Mouse (Mus musculus): ENCODE measurements around the gene Dynlt1b. TPM values are rescaled to one million over a fixed set of nuclear protein-coding genes. Genes with fewer than 3 reads are reported as not detected.
A peak's percentile ranks its signal among the peaks of the same experiment; 100 is the strongest.
"Not testable (repeated sequence)": the region's sequence is repeated elsewhere in the genome, so short reads cannot be mapped to it uniquely, and the experiment has no call there.

Gene Dynlt1b
- total RNA-seq, 2 experiments from 2014 or later: 220 to 248 TPM

DNA sequence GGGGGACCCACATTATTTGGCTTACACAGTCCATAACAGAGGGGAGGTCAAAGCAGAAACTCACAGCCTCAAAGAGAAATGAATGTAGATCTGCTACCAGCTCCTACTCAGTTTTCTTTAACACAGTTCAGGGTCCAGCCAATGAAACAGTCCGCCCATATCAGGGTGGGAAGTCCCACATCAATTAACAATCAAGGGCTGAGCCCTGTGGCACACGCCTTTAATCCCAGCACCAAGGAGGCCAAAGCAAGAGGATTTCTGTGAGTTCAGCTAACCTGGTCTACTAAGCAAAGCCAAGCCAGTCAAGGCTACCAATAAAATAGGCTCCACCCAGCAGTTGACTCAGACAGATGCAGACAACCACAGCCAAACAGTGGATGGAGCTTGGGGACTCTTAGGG lies 7.5 kb upstream of the Dynlt1b start:
- DNase-seq (ENCODE audit: low spot score in 2 of 2): not testable (repeated sequence)

DNA sequence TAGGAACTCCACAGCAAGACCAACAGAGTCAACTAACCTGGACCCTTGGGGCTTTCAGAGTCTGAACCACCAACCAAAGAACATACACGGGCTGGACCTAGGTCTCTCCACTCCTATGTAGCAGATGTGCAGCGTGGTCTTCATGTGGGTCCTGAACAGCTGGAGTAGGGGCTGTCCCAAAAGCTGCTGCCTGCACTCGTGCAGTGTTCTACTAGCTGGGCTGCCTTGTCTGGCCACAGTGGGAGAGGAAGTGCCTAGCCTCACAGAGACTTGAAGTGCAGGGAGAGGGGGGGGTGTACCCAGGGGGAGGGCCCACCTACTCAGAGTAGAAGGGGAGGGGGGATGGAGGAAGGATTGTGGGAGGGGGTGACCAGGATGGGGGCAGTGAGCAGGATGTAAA lies 7.1 kb upstream of the Dynlt1b start:
- not testable (repeated sequence) for DNase-seq (ENCODE audit: low spot score in 2 of 2)

DNA sequence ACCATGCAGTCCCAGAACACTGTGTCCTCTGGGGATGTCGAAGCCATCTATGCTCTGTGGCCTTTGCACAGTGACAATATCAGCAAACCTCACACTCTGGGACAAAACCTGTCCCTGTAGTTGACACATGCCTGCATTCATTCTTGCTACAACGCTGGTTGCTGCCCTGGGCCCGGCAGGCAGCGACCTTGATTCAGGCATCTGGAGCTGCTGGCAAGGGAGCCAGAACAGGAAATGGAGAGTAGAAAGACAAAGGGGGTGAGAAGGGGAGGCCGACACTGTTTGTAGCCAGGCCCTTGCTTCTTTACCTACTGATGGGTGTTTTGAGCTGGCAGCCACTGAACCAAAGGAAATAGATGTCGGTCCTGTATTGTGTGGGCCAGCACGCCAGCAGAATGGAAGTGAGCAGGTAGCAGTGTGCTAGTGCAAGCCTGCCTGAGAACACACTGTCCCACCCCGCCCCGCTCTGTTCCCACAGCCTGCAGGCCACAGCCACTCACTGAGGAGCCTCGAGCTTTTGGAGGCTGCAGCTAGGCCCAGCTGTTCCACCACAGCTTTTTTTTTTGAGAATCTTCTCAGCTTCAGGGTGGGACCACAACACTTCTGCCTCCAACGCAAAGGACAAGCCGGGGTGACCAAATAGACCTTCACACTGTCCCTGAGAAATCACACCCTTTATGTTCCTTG lies 5.5 kb upstream of the Dynlt1b start:
- DNase-seq (ENCODE audit: low spot score in 2 of 2): not testable (repeated sequence)

DNA sequence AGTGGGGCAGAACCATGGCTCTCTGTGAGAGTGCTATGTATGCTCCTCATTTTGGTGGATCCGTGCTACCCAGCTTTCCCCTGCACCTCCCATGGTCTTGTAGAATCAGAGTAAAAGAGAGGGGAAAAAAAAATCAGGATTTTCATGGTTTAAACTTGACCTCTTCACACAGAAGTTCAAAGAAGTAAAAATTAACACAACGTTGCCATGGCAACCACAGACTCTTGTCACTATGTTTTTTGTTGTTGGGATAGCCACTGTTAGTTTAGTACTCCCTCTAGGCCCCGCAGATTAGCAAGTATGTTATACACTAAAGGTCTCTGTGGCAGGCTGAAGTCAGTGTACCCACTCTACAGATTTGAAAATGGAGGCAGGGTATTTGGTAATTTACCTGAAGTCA lies 4.6 kb upstream of the Dynlt1b start:
- not testable (repeated sequence) for DNase-seq (ENCODE audit: low spot score in 2 of 2)

DNA sequence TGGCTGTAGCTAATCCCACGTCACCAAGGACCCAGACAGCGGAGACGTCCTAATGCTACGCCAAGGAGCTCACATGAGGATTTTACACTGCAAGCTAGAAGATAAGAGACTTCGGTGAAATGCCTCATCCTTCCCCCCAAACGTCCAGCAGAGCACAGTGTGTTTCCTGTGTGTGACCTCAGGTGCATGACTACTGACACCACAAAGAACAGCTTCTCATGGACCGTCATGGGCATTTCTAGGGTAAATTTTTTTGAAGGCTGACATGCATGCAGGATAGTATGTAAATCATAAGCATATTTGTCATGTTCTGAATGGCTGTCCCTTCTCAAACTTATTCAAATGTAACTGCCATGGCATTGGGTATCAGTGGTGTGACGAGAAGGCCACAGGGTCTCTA lies 3.0 kb upstream of the Dynlt1b start:
- not testable (repeated sequence) for DNase-seq (ENCODE audit: low spot score in 2 of 2)

DNA sequence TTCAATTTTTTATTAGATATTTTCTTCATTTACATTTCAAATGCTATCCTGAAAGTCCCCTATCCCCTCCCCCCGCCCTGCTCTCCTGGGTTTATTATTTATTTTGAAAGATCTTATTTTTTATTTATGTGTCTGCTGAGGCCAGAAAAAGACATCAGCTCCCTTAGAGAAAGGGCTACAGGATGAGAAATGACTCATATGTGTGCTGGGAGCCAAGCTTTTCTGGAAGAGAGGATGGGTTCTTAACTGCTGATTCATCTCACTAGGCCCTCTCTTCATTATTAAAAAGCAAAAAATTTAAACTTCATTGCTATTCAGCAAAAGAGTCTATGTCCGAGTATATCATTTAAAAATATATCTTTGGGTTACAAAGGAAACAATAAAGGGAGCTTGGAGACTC lies 986 bp upstream of the Dynlt1b start:
- not testable (repeated sequence) for DNase-seq (ENCODE audit: low spot score in 2 of 2)

DNA sequence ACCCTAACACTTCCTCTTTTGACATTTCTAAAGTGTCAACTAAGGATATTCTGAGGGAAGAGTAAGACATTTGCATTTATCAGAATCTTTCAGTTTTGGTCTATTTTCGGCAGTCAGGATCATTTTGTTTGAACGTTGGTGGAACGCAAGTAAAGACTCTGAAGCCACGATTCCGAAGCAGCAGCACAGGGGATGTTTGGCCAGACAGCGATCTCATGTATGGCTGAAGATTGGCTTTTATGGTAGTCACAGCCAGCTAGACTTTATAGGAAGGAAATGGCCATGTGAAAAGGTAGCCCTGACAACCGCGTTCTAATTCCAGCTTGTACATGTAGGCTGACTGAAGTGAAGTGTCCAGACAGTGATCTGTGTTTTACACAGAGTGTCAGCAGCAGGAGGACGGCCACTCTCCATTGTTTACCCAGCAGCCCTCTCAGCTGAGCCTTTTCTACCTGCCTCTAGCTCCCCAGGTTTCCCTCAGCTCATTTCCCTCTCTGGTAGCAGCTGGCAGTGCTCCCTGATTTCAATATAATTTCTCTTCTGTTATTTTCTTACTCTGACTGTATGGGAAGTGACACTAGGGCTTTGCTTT lies 594 bp downstream of the Dynlt1b start:
- DNase-seq (ENCODE audit: low spot score in 2 of 2): not testable (repeated sequence)

DNA sequence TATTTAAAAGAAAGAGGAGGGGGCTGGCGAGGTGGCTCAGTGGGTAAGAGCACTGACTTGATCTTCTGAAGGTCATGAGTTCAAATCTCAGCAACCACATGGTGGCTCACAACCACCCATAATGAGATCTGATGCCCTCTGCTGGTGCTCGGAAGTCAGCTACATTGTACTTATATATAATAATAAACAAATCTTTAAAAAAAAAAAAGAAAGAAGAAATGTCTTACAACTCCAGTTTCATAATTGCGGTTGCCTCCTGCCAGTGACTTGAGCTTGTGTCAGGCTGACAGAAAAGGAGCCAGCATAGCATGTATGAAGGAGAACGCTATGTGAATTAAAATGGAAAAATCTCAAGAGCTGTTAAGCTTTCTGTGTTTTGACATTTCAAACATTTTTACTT lies 2.5 kb downstream of the Dynlt1b start:
- DNase-seq (ENCODE audit: low spot score in 2 of 2): not testable (repeated sequence)

DNA sequence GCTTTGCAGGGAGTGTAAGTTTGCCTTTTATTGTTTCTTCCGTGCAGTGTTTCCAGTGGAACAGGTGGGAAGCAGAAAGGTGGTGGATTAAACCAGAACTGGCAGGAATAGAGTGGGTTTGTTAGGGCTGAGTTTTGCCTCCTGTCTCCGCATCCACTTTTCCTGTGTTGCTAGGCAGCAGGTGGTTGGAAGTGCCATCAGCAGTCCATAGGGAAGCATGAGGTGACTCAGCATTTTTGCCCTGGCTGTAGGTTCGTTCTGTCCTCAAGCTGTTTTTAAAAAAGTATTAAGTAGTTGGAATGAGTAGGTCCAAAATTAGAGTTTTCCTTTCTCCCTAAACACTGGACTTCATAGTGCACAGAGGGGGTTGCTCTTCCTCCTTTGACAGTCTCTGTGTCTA lies 3.8 kb downstream of the Dynlt1b start:
- not testable (repeated sequence) for DNase-seq (ENCODE audit: low spot score in 2 of 2)

DNA sequence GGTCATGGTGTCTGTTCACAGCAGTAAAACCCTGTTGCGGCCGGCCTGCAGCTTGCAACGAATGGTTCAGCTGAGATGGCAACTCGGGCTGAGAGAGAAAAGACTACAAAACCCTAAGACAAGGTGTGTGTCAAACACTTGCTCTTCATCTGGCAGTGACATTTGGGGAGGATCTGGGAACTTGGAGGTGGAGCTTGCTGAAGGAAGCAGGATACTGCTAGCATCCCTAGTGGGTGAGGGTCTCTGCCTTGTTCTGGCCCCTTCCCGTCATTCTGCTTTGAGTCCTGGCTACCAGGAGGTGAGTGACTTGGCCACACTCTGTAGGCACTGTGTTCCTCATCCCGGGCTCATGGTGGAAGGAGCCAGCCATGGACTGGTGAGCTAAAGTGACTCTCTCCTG lies 8.2 kb downstream of the Dynlt1b start:
- not testable (repeated sequence) for DNase-seq (ENCODE audit: low spot score in 2 of 2)

DNA sequence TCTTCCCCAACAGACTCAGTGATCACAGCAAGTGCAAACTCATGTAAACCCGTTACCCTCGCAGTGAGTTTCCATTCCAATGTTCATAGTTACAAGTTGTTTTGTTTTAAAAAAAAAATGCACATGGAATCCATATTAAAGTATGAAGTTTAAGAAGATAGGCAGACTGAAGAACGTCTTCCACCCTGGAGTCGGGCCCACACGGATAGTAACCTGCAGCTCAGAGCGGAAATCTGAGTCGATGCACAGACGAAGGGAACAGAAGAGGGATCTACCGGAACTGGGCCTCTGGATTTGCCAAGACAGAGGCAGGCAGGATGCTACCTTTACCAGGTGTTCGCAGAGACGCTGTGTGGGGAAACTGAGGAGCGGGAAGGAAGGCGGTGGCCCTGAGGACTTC lies 10.0 kb downstream of the Dynlt1b start:
- DNase-seq (ENCODE audit: low spot score in 2 of 2): not testable (repeated sequence)

DNA sequence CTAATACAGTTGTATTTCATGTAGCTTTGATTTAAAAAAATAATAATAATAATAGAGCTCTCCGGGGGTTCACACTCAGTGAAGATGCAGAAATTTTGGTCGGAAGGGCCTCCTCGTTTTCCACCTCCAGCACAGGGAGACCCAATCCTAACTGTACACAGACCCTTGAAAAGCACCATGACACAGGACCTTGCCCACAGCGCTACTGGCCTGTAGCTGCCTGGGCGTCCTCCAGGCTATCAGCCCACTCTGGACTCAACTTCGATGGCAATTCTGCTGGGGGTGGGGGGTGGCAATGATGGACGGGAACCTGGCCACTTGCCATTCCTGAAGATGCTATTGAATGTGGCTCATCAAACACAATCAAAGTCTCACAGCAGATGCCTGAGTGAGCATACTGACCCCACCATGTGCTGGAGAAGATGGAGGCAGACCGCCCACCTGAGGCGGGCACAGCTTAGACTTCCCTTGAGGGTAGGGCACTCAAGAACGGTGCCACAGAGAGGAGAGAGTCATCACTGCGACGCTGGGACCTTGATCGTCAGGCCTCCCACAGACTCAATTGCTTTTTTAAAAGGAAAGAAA lies 10.7 kb downstream of the Dynlt1b start:
- DNase-seq (ENCODE audit: low spot score in 2 of 2): not testable (repeated sequence)

DNA sequence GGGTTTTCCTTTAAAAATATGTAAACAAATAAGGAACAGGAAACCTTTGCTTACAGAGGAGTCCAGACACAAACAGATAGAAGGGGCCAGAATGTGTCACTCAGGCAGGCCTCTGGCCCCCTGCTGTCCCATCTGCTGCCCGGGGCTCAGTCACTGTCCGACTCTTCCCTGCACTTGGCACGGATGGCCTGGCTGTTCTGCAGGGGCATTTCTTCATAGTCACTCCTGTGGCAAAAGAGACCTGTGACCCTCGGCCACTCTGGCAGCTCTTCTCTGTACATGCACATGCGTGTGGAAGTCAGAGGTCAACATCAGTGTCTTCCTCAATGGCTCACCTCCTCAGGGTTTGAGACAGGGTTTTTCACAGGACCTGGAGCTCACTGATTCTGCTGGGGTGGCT lies 11.3 kb downstream of the Dynlt1b start:
- DNase-seq (ENCODE audit: low spot score in 2 of 2): not testable (repeated sequence)

DNA sequence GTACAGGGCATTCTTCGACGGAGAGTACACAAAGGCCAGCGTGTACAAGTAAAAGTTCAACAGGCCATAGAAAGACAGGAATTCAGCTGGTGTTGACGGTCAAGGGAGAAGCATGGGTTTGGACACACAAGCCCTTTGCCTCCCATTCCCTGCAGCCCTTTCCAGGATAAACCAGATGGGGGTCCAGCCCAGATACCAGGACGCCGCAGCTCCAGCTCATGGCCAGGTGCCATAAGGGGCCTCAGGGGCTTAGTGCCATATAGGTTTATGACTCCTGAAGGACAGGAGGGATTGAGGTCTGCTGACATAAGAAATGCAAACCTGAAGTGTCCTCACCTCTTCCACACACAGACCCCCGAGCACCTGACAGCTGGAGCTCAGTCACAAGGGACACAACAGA lies 12.6 kb downstream of the Dynlt1b start:
- DNase-seq (ENCODE audit: low spot score in 2 of 2): not testable (repeated sequence)

DNA sequence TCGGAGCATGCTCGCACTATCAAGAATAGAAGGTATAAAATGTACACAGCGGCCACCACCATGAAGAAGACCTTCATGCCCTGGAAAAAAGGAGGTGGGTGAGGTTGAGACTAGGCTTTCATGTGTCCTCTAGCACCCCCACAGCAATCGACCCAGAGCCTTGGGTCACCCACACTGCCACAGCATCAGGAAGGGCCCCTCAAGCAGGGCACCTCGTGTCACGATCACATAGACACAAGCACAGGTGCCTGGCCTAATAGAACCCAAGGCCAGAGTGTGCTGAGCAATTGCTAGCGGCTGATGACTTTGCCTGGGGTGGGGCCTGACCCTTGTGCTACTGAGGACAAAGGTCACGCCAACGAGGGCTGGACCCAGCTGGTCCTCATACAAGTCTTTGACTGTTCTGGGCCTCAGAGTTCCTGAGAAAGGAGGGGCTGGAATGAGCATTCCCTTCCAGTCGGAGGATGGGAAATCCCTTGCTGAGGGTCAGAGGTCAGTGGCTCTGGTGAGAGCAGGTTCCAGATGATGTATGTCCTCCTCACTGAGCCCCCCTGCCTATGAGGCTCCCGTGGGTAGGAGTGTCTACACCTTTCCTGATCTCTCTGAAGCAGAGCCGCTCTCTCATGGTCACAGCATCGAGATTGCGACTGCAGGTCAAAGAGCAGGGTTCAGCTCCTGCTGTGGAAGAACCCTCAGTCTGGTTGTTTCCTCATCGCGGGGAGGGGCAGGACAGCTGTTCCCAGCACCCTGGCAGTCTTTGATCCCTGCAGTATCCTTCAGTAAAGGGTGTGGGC lies 16.1 kb downstream of the Dynlt1b start:
- not testable (repeated sequence) for DNase-seq (ENCODE audit: low spot score in 2 of 2)

DNA sequence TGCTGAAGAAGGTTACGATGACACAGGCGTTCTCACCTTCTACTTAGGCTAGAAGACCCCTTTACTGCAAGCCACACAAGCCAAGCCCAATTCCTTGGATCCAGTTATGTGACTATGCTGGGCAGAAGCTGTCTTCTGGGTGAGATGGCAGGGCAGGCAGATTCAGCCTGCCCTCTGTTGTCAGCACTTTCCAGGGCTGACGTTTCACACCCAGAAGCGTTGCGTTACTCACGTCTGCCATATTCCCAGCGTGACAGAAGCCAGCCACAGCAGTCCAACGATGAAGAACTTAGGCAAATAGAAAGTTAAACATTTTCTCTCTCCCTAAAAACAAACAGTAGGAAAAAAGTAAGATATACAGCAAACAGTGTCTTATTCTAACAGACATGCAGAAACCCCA lies 18.4 kb downstream of the Dynlt1b start:
- DNase-seq (ENCODE audit: low spot score in 2 of 2): not testable (repeated sequence)

DNA sequence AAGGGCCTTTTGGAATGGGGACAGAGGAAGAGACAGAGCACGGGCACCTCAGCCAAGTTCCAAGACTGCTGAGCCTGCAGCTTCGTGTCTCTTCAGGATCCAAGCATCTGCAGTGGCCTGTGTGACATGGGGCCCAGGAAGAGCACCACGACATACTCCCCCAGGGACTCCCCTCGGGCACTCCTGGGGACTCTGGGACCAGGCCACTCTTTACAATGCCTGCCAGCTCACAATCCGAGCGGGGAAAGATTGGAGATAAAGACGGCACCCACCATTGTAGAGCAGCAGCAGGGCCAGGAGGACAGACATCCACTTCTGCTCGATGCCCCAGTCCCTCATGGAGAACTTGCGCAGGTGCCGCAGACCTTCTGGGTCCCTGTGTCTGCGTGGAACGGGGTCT lies 19.3 kb downstream of the Dynlt1b start:
- DNase-seq (ENCODE audit: low spot score in 2 of 2): not testable (repeated sequence)

DNA sequence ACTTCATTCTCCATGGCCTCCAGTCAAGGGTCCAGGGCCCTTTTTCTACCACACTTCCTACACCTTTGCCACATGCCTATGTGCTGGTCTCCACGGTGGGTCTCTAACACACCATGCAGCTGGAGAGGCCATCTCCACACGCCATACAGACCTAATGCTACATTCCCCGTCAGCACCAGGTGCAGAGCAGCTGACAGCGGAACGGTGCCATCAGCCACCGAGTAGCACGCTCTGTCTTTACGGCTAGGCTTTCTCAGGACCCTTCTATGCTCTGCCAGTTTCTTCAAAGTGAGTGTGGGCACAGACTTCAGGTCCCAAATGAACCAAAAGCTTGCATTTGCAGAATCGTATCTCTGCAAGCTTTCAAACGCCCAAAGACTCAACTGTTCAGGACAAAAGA lies 21.3 kb downstream of the Dynlt1b start:
- DNase-seq (ENCODE audit: low spot score in 2 of 2): not testable (repeated sequence)

DNA sequence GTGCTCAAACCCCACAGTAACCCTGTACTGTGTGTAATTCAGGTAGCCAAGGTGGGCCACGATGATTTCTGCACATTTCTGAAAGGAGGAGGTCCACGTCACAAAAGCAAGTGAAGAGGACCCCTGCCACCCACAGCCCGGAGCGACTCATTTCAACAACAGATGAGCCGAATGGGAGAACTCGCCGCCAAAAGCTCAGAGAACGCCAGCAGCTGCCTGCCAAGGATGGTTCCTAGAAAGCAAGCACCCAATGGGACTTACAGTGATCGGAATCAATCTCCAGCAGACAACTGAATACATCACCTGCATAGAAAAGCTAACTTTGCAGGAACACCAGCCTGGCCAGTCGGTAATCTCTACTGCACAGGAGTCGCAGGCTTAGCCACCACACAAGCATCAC lies 22.8 kb downstream of the Dynlt1b start:
- peak; percentile 75 to 78 for DNase-seq (ENCODE audit: low spot score in 2 of 2)

DNA sequence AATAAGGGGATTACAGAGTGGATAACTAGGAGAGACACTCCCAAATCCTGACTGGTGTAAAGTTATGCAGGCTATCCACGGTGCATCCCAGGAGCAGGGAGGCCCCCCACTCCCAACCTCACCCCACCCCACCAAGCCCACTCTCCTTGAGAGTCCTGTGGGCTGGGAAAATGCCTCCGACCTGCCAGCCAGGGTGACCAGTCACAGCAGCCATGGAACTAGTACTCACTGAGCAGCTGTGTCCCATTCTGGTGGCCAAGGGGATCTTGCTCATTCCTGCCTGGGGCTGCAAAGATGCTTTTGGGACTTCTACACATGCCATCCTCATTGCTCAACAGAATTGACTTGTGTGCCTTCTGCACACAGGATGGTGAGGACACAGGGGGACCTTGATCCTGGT lies 24.8 kb downstream of the Dynlt1b start:
- not testable (repeated sequence) for DNase-seq (ENCODE audit: low spot score in 2 of 2)

DNA sequence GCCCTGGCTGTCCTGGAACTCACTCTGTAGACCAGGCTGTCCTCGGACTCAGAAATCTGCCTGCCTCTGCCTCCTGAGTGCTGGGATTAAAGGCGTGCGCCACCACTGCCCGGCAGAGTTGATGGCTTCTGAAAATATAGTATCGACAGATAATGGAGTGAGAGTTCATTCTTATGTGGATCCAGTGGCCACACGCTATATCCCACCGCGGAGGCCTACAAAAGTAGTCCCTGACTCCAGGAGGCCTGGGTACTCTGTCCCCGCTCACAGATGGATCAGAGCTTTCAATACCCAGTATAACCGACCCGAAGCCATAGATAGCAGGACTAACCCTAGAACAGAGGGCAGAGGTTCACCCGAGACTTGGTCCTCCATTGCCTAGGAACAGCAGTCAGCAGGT lies 26.0 kb downstream of the Dynlt1b start:
- not testable (repeated sequence) for DNase-seq (ENCODE audit: low spot score in 2 of 2)
